Mouse (Mus musculus) layer of hippocampus, adult 18-20 months (tissue): ENCODE results near the gene Gm7945. TPM values are rescaled to one million over a fixed set of nuclear protein-coding genes. Genes with fewer than 3 reads are reported as not detected.
A peak's percentile ranks its signal among the peaks of the same experiment; 100 is the strongest.
"Not testable (repeated sequence)": the region's sequence is repeated elsewhere in the genome, so short reads cannot be mapped to it uniquely, and the experiment has no call there.

Source experiments
- DNase-seq, 2 experiments: peaks; one replicate each; pipeline ENCODE4 v3.0.0; 2022; ENCODE audit warnings: low spot score in 2 of 2
- long read RNA-seq: library from polyadenylated mRNA; stranded (forward); transcript quantifications from one replicate; pipeline ENCODE4 v2.0.0, GENCODE M21; 2021
- total RNA-seq, 2 experiments: library from RNA; stranded (reverse); gene quantifications; 2 replicates each; pipeline ENCODE4 v1.2.3; 2021

Gene Gm7945
- not detected for total RNA-seq
- long read RNA-seq = 0 reads

GRCm38 (mm10) chr14:41386279-41386678, at the start of gene Gm7945:
Gm7945 (minus strand) TSS chr14:41386379.
- DNase-seq = not testable (repeated sequence)

GRCm38 (mm10) chr14:41425393-41426075, 39.4 kb upstream of the Gm7945 start:
- DNase-seq = peak; percentile 1 to 34

- DNase-seq = not testable (repeated sequence)
These were observed 38.5 kb upstream of the Gm7945 start for GRCm38 (mm10) chr14:41424694-41425093.

DNA sequence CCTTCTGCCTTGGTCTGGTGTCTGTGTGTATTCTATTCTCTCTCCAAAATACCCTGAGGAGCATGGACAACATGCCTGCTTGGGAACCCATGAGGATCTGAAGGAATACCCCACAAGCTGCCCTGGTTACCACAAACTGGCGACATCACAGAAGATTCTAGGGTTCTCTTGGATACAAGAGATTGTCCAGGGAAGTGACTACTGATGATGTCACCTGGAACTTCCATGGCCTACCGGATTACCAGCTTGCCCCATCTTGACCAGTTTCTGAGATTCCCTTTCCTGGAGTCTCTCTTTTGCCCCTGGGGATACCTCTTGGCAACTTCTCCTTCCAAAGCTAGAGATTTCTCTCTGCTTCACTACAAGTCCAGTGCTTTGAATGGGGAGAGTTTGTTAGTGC, 22.0 kb upstream of the Gm7945 start, which contains the start of gene Gm6482:
Gene Gm6482 (minus strand): TSS at position 101 of the 400 bp plus-strand sequence.
- not testable (repeated sequence) for DNase-seq

- DNase-seq = not testable (repeated sequence)
These were observed 37.9 kb downstream of the Gm7945 start, which contains the start of gene Gm5798 for GRCm38 (mm10) chr14:41348309-41348708. Gm5798 (plus strand) TSS chr14:41348609.

Other genes with a start within 250 kb of the Gm7945 start
- gene Mbl1, start 234.9 kb downstream of the Gm7945 start, total RNA-seq = not detected
- gene Sftpd, start 201.2 kb downstream of the Gm7945 start, total RNA-seq = not detected
- gene Gm2832, start 107.6 kb downstream of the Gm7945 start, total RNA-seq = not detected
- gene Gm5798, start 37.8 kb downstream of the Gm7945 start, total RNA-seq = not detected
- not detected for gene Gm6482, start 21.9 kb upstream of the Gm7945 start, total RNA-seq
- gene Gm7954, start 67.1 kb upstream of the Gm7945 start, total RNA-seq = not detected
- not detected for gene Gm3486, start 103.1 kb upstream of the Gm7945 start, total RNA-seq
- not detected for gene Gm7970, start 169.2 kb upstream of the Gm7945 start, total RNA-seq
- gene 1700049E17Rik2, start 186.8 kb upstream of the Gm7945 start, total RNA-seq = under 1 TPM in 1 of 2 experiments, not detected in 1; 0.17 TPM
- not detected for gene Gm3072, start 238.2 kb upstream of the Gm7945 start, total RNA-seq